Mouse (Mus musculus): ENCODE data around the gene Reps2. TPM values are rescaled to one million over a fixed set of nuclear protein-coding genes. Genes with fewer than 3 reads are reported as not detected.

Gene Reps2
- polyA plus RNA-seq, 1 experiment from 2014 or later, result 0.60 TPM

- no peak for TF ChIP-seq CTCF (IDR thresholded peaks at IDR 0.05; ENCODE audit: low read depth)
- no peak for ATAC-seq
- Histone ChIP-seq H3K27ac (ENCODE audit: low read depth, low read length) (no peak overlapping the region), H3K4me1 (replicated peaks; ENCODE audit: control insufficient read depth, insufficient read depth, low read length) (no peaks in the 10 kb centered on the region), H3K36me3 (ENCODE audit: control insufficient read depth, insufficient read depth) (no peaks in the 10 kb centered on the region), H3K9me3 (ENCODE audit: control insufficient read depth) (no peaks in the 10 kb centered on the region), H3K27me3 (replicated peaks; ENCODE audit: control insufficient read depth, insufficient read depth, low read length) (no peaks in the 10 kb centered on the region; the same call in 1 of the 2 replicates), H3K4me3 (ENCODE audit: low read depth, low read length) (no peak overlapping the region), H3K9ac (ENCODE audit: low read depth, low read length) (no peak overlapping the region), H3K4me2 (replicated peaks; ENCODE audit: low read depth) (peak overlapping the region; percentile 77)
- 57% methylated on average over 4 of the region's 4 CpGs for WGBS
Measured at GRCm38 (mm10) chrX:162641764-162642163, 1.7 kb downstream of the Reps2 start.

DNA sequence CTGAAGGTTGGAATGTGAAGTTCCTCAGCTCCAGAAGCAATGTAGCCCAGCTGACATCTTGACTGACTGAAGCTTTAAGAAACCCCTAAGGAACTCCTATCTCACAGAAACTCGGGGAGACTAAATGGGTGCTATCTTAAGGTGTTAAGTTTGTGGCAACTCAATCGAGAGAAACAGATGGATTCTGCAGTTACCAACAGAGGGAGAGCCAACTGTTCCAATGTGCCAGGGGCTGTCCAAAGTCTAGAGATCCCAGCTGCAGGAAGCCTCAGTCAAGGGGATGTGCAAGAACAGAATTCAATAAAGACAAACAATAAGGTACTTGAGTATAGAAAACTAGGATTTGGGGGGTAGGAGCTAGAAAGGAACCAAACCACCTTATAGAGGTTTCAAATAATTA lies 8.3 kb downstream of the Reps2 start:
- no peaks in the 10 kb centered on the region for H3K36me3 ChIP-seq (ENCODE audit: control insufficient read depth, insufficient read depth)
- H3K9ac ChIP-seq (ENCODE audit: low read depth, low read length), result no peak overlapping the region
- H3K9me3 ChIP-seq (ENCODE audit: control insufficient read depth), result no peaks in the 10 kb centered on the region
- H3K4me3 ChIP-seq (ENCODE audit: low read depth, low read length), result no peak overlapping the region
- WGBS, result 40% methylated on average over 2 of the region's 2 CpGs
- no peak for ATAC-seq
- TF ChIP-seq CTCF (IDR thresholded peaks at IDR 0.05; ENCODE audit: low read depth), result no peak
- H3K27me3 ChIP-seq (replicated peaks; ENCODE audit: control insufficient read depth, insufficient read depth, low read length), result no peaks in the 10 kb centered on the region
- no peak overlapping the region for H3K27ac ChIP-seq (ENCODE audit: low read depth, low read length)
- no peaks in the 10 kb centered on the region for H3K4me1 ChIP-seq (replicated peaks; ENCODE audit: control insufficient read depth, insufficient read depth, low read length)
- no peak overlapping the region for H3K4me2 ChIP-seq (replicated peaks; ENCODE audit: low read depth)

GRCm38 (mm10) chrX:162622091-162622437 lies 21.4 kb downstream of the Reps2 start:
- no peaks in the 10 kb centered on the region for H3K36me3 ChIP-seq (ENCODE audit: control insufficient read depth, insufficient read depth)
- no peaks in the 10 kb centered on the region for H3K9me3 ChIP-seq (ENCODE audit: control insufficient read depth)
- no peak for TF ChIP-seq CTCF (IDR thresholded peaks at IDR 0.05; ENCODE audit: low read depth)
- H3K4me2 ChIP-seq (replicated peaks; ENCODE audit: low read depth), result no peak overlapping the region
- 68% methylated on average over 1 of the region's 1 CpGs for WGBS
- no peak overlapping the region for H3K9ac ChIP-seq (ENCODE audit: low read depth, low read length)
- H3K4me3 ChIP-seq (ENCODE audit: low read depth, low read length), result no peak overlapping the region
- no peaks in the 10 kb centered on the region for H3K4me1 ChIP-seq (replicated peaks; ENCODE audit: control insufficient read depth, insufficient read depth, low read length)
- no peaks in the 10 kb centered on the region for H3K27me3 ChIP-seq (replicated peaks; ENCODE audit: control insufficient read depth, insufficient read depth, low read length)
- no peak overlapping the region for H3K27ac ChIP-seq (ENCODE audit: low read depth, low read length)
- no peak for ATAC-seq

DNA sequence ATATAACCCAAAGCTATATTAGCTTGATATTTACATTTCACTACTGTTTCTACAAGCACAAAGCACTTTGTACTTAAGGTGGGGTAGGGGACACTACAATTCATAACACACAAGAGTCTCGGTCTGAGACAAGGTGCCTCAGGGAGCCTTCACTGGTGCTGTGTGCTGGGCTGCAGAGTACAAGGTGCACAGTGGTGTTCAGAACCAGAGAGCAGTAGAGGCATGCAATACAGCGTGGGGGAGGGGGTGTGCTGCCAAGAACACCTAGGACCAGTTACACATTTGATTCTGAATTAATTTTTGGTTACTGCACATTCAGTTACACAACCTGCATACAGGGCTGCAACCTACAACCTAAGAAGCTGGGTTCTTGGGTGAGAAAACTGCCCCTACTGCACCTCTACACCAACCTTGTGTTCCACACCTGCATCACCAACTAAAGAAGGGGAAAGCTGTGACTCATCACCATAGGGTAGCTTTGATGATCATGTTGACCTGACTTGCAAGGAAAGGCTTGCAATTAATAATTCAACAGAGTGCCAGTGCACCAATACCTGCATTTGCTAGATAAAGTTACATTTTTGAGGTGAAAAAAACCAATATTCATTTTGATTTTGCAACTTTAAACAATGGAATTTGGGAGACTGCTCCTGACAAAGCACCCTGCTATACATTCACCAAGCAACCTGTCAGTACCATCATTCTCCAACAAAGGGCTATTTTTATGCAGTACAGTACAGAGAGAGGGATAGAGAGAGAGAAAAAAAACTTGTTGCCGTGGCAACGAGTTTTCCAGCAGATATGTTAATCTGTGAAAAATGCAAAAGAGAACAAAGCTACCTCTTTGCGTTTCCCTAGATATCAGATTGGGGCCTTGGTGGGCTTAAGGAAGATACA lies 22.0 kb downstream of the Reps2 start:
- Histone ChIP-seq H3K36me3 (ENCODE audit: control insufficient read depth, insufficient read depth) (no peaks in the 10 kb centered on the region), H3K4me1 (replicated peaks; ENCODE audit: control insufficient read depth, insufficient read depth, low read length) (no peaks in the 10 kb centered on the region), H3K4me3 (ENCODE audit: low read depth, low read length) (no peak overlapping the region), H3K27ac (ENCODE audit: low read depth, low read length) (no peak overlapping the region), H3K9ac (ENCODE audit: low read depth, low read length) (no peak overlapping the region), H3K9me3 (ENCODE audit: control insufficient read depth) (no peaks in the 10 kb centered on the region), H3K4me2 (replicated peaks; ENCODE audit: low read depth) (no peak overlapping the region), H3K27me3 (replicated peaks; ENCODE audit: control insufficient read depth, insufficient read depth, low read length) (no peaks in the 10 kb centered on the region)
- WGBS, result 76% methylated on average over 5 of the region's 5 CpGs
- no peak for ATAC-seq
- TF ChIP-seq CTCF (IDR thresholded peaks at IDR 0.05; ENCODE audit: low read depth), result no peak

GRCm38 (mm10) chrX:162619705-162620104 lies 23.7 kb downstream of the Reps2 start:
- Histone ChIP-seq H3K27me3 (replicated peaks; ENCODE audit: control insufficient read depth, insufficient read depth, low read length) (no peaks in the 10 kb centered on the region), H3K27ac (ENCODE audit: low read depth, low read length) (no peak overlapping the region), H3K4me3 (ENCODE audit: low read depth, low read length) (no peak overlapping the region), H3K9me3 (ENCODE audit: control insufficient read depth) (no peaks in the 10 kb centered on the region), H3K4me1 (replicated peaks; ENCODE audit: control insufficient read depth, insufficient read depth, low read length) (no peaks in the 10 kb centered on the region), H3K36me3 (ENCODE audit: control insufficient read depth, insufficient read depth) (no peaks in the 10 kb centered on the region), H3K4me2 (replicated peaks; ENCODE audit: low read depth) (no peak overlapping the region), H3K9ac (ENCODE audit: low read depth, low read length) (no peak overlapping the region)
- WGBS, result 32% methylated on average over 2 of the region's 2 CpGs
- no peak for ATAC-seq
- TF ChIP-seq CTCF (IDR thresholded peaks at IDR 0.05; ENCODE audit: low read depth), result no peak

DNA sequence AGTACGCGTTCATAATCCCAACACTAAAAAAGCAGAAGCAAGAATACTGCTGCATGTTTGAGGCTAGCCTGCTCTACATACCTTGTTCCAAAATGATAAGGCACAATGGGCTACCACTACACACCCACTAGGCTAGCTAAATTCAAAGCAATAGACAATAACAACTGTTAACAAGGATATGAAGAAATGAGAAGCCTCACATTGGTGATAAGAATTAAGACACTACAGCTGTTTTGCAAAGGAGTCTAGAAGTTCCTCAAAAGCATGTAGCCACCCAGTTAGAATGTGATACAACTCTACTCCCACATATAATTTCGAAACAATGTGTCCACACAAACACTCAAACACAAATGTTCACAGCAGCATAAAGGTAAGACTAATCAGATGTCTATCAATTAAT lies 24.9 kb downstream of the Reps2 start:
- H3K4me1 ChIP-seq (replicated peaks; ENCODE audit: control insufficient read depth, insufficient read depth, low read length), result no peaks in the 10 kb centered on the region
- H3K4me3 ChIP-seq (ENCODE audit: low read depth, low read length), result no peak overlapping the region
- H3K27me3 ChIP-seq (replicated peaks; ENCODE audit: control insufficient read depth, insufficient read depth, low read length), result no peaks in the 10 kb centered on the region
- no peak for ATAC-seq
- TF ChIP-seq CTCF (IDR thresholded peaks at IDR 0.05; ENCODE audit: low read depth), result no peak
- no peak overlapping the region for H3K27ac ChIP-seq (ENCODE audit: low read depth, low read length)
- no peaks in the 10 kb centered on the region for H3K9me3 ChIP-seq (ENCODE audit: control insufficient read depth)
- H3K4me2 ChIP-seq (replicated peaks; ENCODE audit: low read depth), result no peak overlapping the region
- H3K9ac ChIP-seq (ENCODE audit: low read depth, low read length), result no peak overlapping the region
- no peaks in the 10 kb centered on the region for H3K36me3 ChIP-seq (ENCODE audit: control insufficient read depth, insufficient read depth)
- WGBS, result 87% methylated on average over 3 of the region's 3 CpGs

All from intestine, postnatal 0 days (tissue).